Comparison of ENCODE assay signal across 25 mouse cellular contexts in the genomic region with DNA sequence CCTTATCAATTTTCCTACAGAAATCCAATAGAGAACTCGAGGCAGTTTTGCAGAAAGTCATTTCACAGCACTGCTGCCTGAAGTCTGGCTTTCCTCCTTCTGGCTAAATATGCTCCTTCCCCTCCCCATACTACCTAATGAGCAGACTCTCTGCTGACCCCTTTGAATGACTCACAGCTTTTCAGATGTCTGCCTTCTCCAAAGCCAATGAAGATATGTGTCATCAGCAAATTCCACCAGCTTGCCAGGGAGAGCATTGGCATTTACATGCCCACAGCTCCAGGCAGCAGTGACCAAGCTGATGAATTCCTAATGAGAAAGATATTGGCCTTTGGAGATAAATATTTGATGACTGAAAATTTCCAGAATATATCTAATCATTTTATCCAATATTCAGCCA.
DNase-seq lines count a peak whose midpoint lies in the region; ATAC-seq and TF ChIP-seq lines count a peak whose summit lies in the region.
"Had no signal": no experiment of that assay in that cellular context is flagged by ENCODE, and none has a peak within 500 bp of the region (broad histone marks: within the 10 kb centered on the region; RNA-seq: fewer than 3 reads in every experiment).

No protein-coding gene starts in this region.

- H3K4me1 ChIP-seq in intestine, embryonic 16.5 days (ENCODE audit: control insufficient read depth, insufficient read depth, low read length), result no peaks in the 10 kb centered on the region
- H3K4me1 ChIP-seq: neural tube, embryonic 12.5 days had no signal

- TF ChIP-seq POLR2A in brain, embryonic 14.5 days (IDR thresholded peaks at IDR 0.05; ENCODE audit: borderline replicate concordance, extremely low read depth, insufficient read depth, insufficient read length, poor library complexity, severe bottlenecking), result no peak

- H3K27ac ChIP-seq in intestine, embryonic 16.5 days (ENCODE audit: low read length), result no peak overlapping the region
- H3K27ac ChIP-seq: heart, adult 2 months; hindbrain, embryonic 13.5 days; kidney, postnatal 0 days; macrophage; neural tube, embryonic 12.5 days had no signal

- TF ChIP-seq CTCF in brain, embryonic 14.5 days (IDR thresholded peaks at IDR 0.05; ENCODE audit: borderline replicate concordance, extremely low read depth, insufficient read depth, insufficient read length), result no peak

- WGBS in intestine, embryonic 16.5 days, result 43% methylated on average over 1 of the region's 1 CpGs

- intact Hi-C loops in heart, postnatal 14 days (cut with DNase I), result no loop called here

- H3K4me2 ChIP-seq in intestine, embryonic 16.5 days (ENCODE audit: low read depth, low read length), result no peak overlapping the region
- H3K4me2 ChIP-seq: hindbrain, embryonic 13.5 days; neural tube, embryonic 12.5 days had no signal

- DNase-seq in adrenal gland, adult 2 months, result peak; percentile 29
- DNase-seq in adrenal gland, adult 18-20 months (ENCODE audit: low spot score in 2 of 2), result no peak
- peak; percentile 16 for DNase-seq in layer of hippocampus, adult 9-11 months
- no peak for DNase-seq in layer of hippocampus, postnatal 25 days (ENCODE audit: extremely low spot score in 1 of 2, low spot score in 1 of 2)
- peak; percentile 65 for DNase-seq in NIH3T3 (ENCODE audit: low read depth)
- DNase-seq in brain, embryonic 14.5 days (ENCODE audit: low read depth), result peak; percentile 13
- no peak for DNase-seq in heart, postnatal 14 days
- DNase-seq: cerebellum, adult 11 months; cerebellum, postnatal 25 days; embryo, embryonic 11 days; gastrocnemius, postnatal 36 days; heart, adult 2 months; heart, postnatal 36 days; kidney, adult 2 months; layer of hippocampus, postnatal 36 days had no signal

- H3K9ac ChIP-seq in intestine, embryonic 16.5 days (ENCODE audit: low read depth, low read length), result no peak overlapping the region
- H3K9ac ChIP-seq: hindbrain, embryonic 13.5 days; neural tube, embryonic 12.5 days had no signal

- H3K9me3 ChIP-seq in intestine, embryonic 16.5 days (ENCODE audit: control insufficient read depth, low read length), result no peaks in the 10 kb centered on the region
- H3K9me3 ChIP-seq: hindbrain, embryonic 13.5 days; neural tube, embryonic 12.5 days had no signal

- no peaks in the 10 kb centered on the region for H3K36me3 ChIP-seq in intestine, embryonic 16.5 days (ENCODE audit: control insufficient read depth, insufficient read depth, low read length)
- H3K36me3 ChIP-seq: neural tube, embryonic 12.5 days had no signal

- H3K4me3 ChIP-seq in intestine, embryonic 16.5 days (ENCODE audit: low read length), result no peak overlapping the region
- H3K4me3 ChIP-seq: heart, adult 2 months; hindbrain, embryonic 13.5 days; neural tube, embryonic 12.5 days had no signal

- ATAC-seq in intestine, embryonic 16.5 days, result no peak
- ATAC-seq: activated CD4-positive, CD25-positive, alpha-beta regulatory T cell, adult 4 months; CD4-positive, CD25-positive, alpha-beta regulatory T cell, adult 4 months; forebrain, embryonic 16.5 days; inflammation-experienced regulatory T-cells, adult 6 months; lung, postnatal 0 days had no signal

- no peaks in the 10 kb centered on the region for H3K27me3 ChIP-seq in intestine, embryonic 16.5 days (replicated peaks; ENCODE audit: control insufficient read depth, insufficient read depth, low read length)
- H3K27me3 ChIP-seq: hindbrain, embryonic 13.5 days; neural tube, embryonic 12.5 days had no signal

Comparison
In these comparisons a context has a peak if more than half of its experiments do, and no peak if none do; other contexts are left out.
1. DNase-seq: peak in adrenal gland, adult 2 months (single experiment), layer of hippocampus, adult 9-11 months (single experiment), NIH3T3 (single experiment) and brain, embryonic 14.5 days (single experiment); none in adrenal gland, adult 18-20 months (0 of 2), layer of hippocampus, postnatal 25 days (0 of 2) and heart, postnatal 14 days (0 of 2).